Mouse (Mus musculus) E14TG2a.4 (cell line): ENCODE data around the gene Arrb2.

Source experiments
- H3K27me3 ChIP-seq: 2 replicates; pipeline ENCODE4 v1.6.1; 2014; ENCODE audit warnings: low read length, control low read depth; ENCODE audit not compliant: insufficient read depth
- H3K36me3 ChIP-seq: 2 replicates; pipeline ENCODE4 v1.6.1; 2014; ENCODE audit warnings: low read length, control low read depth; ENCODE audit not compliant: insufficient read depth
- H3K4me1 ChIP-seq: replicated peaks from 2 replicates; pipeline ENCODE4 v1.6.1; 2014; ENCODE audit warnings: low read depth, low read length, control low read depth
- H3K4me3 ChIP-seq: replicated peaks from 2 replicates; pipeline ENCODE4 v1.5.1; 2014; ENCODE audit warnings: mild to moderate bottlenecking, low read length
- H3K9me3 ChIP-seq: 2 replicates; pipeline ENCODE4 v1.6.1; 2014; ENCODE audit warnings: low read length, control low read depth
- CTCF ChIP-seq: conservative IDR thresholded peaks from 2 replicates; pipeline ENCODE4 v1.5.1; 2014; ENCODE audit warnings: low read length
- NANOG ChIP-seq: IDR thresholded peaks from 2 replicates; pipeline ENCODE4 v1.6.1; 2014; ENCODE audit warnings: borderline replicate concordance, low read length, mixed read lengths
- POU5F1 ChIP-seq: IDR thresholded peaks from 2 replicates; pipeline ENCODE4 v1.6.1; 2014; ENCODE audit warnings: low read length, borderline replicate concordance

The Arrb2 gene

DNA sequence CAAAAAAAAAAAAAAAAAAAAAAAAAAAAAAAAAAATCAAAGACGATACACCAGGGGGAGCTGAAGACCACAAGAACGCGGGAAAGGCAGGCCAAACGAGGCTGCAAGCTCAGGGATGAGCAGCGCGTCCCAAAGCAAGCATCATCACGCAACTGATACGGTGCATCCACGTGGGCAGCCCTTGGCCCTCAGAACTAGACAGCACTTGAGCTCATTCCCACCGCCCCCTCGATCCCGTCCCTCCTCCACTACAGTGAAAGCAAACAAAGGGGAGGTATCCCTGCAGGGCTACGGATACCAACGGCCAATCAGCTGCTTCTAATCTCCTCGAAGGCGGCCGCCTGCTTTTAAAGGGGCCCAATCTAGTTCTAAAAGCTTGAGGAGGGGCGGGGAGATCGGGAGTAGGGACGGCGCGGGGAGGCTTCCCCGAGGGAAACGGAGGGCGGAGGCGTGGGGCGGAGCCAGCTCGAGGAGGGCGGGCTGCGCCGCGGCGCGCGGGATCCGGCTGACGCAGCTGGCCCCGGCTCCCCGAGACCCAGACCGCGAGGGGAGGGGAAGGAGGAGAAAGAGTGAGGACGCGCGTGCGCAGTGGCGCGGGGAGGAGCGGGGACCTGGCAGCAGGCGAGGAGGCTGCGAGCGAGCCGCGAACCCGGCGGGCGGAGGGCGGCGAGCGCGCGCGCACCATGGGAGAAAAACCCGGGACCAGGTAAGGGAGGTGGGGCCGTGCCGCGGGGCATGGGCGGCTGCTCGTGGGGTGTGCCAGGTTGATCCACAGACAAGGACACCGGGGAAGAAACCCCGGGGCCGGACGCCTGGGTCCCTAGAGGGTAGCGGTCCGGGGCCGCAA is at the start of gene Arrb2:
Gene Arrb2 (plus strand): TSS at position 588 of the 847 bp plus-strand sequence.
- peaks cover 19% of the 10 kb centered on the region for H3K36me3 ChIP-seq
- peaks cover 45% of the 10 kb centered on the region for H3K4me1 ChIP-seq
- no peaks in the 10 kb centered on the region for H3K9me3 ChIP-seq
- TF ChIP-seq POU5F1 (no peak), CTCF (0 out of 2 replicates have a peak, but pooled peaks have one; percentile 3), NANOG (no peak)
- H3K27me3 ChIP-seq = peaks cover 9% of the 10 kb centered on the region
- H3K4me3 ChIP-seq = peak within 1 kb of the TSS; percentile 95

DNA sequence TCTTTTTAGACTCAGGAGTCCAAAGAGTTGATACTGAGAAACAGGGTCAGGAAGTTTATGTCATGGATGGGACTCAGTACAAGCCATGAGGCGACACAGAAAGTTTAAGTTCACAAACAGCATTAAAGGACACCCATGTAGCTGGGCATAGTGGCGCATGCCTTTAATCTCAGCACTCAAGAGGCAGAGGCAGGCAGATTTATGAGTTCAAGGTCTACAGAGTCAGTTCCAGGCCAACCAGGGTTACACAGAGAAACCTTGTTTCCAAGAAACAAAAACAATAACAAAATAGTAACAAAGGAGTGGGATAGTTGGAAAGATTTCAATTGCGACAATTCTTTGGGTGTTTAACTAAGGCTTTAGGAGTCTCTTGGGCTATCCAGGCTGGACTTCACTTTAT is 48.3 kb upstream of the Arrb2 start:
- Histone ChIP-seq H3K27me3 (no peaks in the 10 kb centered on the region), H3K36me3 (peaks cover 45% of the 10 kb centered on the region), H3K9me3 (no peaks in the 10 kb centered on the region), H3K4me1 (peaks cover 16% of the 10 kb centered on the region; the same call in 1 of the 2 replicates), H3K4me3 (no peak overlapping the region)
- TF ChIP-seq POU5F1 = no peak
- TF ChIP-seq NANOG = no peak
- no peak for TF ChIP-seq CTCF

DNA sequence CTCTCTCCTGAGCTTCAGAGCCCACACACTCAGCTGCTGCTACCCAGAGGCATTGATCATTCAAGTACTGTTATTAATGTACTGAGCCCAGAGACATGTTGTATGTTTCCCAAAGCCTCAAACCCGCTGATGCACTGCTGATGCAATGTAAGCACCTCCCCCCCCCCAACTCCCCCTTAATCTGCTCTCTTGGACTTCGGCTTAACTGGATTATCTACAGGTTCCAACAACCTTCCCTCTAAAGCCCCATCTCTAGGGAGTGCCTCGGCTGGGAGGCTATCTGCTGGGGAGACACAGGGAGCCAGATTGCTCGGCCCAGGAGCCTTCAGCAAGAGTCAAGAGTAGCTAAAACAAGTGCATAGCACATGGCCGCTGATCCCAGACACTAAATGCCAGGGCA is 45.0 kb upstream of the Arrb2 start:
- no peak overlapping the region for H3K4me3 ChIP-seq
- no peaks in the 10 kb centered on the region for H3K27me3 ChIP-seq
- peaks cover 69% of the 10 kb centered on the region for H3K36me3 ChIP-seq
- TF ChIP-seq CTCF (no peak), NANOG (no peak), POU5F1 (no peak)
- peaks cover 16% of the 10 kb centered on the region; the same call in 1 of the 2 replicates for H3K4me1 ChIP-seq
- no peaks in the 10 kb centered on the region for H3K9me3 ChIP-seq

DNA sequence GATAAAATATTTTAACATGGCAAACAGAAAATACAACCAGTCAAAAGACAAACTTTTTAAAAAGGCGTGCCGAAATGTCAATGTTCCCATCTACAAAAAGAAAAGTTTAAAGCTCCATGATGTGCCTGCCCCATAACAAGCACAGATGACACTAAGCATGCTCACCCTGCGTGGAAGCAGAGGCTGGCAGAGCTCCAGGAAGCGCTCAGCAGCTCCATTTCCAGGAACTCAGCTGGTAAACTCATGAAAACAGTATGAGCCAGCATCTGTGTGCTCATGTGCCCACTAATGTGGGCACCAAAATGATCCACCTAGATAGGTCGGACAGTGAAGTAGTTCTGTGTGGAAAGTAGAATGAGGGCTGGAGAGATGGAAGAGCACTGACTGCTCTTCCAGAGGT is 43.0 kb upstream of the Arrb2 start:
- peaks cover 19% of the 10 kb centered on the region; the same call in 1 of the 2 replicates for H3K4me1 ChIP-seq
- no peaks in the 10 kb centered on the region for H3K9me3 ChIP-seq
- peaks cover 83% of the 10 kb centered on the region for H3K36me3 ChIP-seq
- TF ChIP-seq POU5F1 (no peak), NANOG (no peak), CTCF (no peak)
- H3K4me3 ChIP-seq = no peak overlapping the region
- H3K27me3 ChIP-seq = no peaks in the 10 kb centered on the region

DNA sequence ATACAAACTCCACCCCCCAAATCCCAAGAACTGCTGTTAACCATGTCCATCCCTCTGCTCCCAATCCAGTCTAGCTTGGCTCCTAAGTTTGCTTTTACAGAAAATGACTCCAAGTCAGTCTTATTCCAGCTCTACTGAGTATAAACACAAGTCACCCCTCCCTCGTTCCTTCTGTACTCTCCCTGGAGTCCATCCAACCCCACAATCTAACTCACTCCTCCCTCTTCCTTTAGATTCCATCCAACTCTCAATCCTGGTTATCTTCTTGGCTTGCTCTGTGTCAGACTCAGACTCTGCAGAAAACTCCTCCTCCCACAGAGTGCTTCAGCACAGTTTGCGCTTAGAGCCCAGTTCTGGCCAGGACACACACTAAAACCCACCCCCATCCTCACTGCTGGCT is 28.8 kb upstream of the Arrb2 start:
- no peaks in the 10 kb centered on the region for H3K27me3 ChIP-seq
- peaks cover 63% of the 10 kb centered on the region for H3K4me1 ChIP-seq
- H3K9me3 ChIP-seq = no peaks in the 10 kb centered on the region
- peaks cover 100% of the 10 kb centered on the region for H3K36me3 ChIP-seq
- H3K4me3 ChIP-seq = no peak overlapping the region
- TF ChIP-seq POU5F1 (no peak), CTCF (no peak), NANOG (no peak)

DNA sequence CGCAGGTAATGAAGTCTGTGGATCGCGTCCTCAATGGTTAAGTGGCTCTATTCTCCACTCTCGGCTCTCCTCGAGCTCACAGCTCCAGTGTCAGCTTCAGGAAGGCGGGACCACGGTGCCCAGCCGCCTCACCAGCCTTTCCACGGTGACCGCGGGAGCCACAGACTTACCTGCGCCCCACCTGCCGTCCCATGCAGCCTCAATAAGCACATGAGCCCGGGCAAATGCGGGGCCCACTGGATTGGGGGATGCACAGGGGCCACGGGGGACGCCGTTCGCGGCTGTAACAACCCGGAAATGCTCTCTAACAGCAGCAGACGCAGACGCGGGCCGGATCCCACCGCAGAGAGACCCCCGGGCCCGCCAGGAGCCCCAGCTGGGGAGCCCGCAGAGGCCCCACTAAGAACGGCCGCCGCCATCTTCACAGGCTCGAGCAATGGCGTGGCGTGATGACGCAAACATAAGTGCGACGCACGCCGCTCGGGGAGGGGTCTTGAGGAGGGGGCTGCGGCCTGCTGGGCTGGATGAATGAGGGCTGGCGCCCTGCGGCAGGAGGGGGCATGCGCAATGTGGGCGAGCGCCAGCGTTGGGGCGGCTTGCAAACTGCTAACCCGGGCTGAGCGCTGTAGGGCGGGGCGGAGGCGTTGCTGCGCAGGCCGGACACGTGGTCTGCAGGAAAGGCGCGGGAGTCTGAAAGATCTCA is 22.7 kb upstream of the Arrb2 start, which contains the start of gene Pelp1:
Gene Pelp1 (minus strand): TSS at position 438 of the 703 bp plus-strand sequence.
- Histone ChIP-seq H3K36me3 (peaks cover 39% of the 10 kb centered on the region), H3K4me3 (peak within 1 kb of the TSS; percentile 99), H3K9me3 (no peaks in the 10 kb centered on the region), H3K27me3 (no peaks in the 10 kb centered on the region), H3K4me1 (peaks cover 58% of the 10 kb centered on the region)
- TF ChIP-seq CTCF = no peak
- no peak for TF ChIP-seq POU5F1
- no peak for TF ChIP-seq NANOG

DNA sequence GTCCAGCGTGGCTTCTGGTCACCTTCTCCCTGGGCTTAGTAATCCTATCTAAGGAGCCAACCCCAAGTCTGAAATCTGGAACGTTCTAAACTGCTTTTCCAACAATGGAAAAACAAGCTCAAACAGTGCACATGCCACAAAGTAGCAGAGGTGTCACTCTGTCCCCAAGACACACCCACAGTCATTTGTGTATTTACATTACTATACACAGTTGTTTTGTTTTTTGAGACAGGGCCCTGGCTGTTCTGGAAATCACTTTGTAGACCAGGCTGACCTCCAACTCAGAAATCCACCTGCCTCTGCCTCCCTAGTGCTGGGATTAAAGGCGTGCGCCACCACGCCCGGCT is 22.2 kb upstream of the Arrb2 start:
- Histone ChIP-seq H3K36me3 (peaks cover 34% of the 10 kb centered on the region), H3K4me3 (peak overlapping the region; percentile 99), H3K4me1 (peaks cover 55% of the 10 kb centered on the region), H3K27me3 (no peaks in the 10 kb centered on the region), H3K9me3 (no peaks in the 10 kb centered on the region)
- no peak for TF ChIP-seq CTCF
- TF ChIP-seq POU5F1 = no peak
- no peak for TF ChIP-seq NANOG

DNA sequence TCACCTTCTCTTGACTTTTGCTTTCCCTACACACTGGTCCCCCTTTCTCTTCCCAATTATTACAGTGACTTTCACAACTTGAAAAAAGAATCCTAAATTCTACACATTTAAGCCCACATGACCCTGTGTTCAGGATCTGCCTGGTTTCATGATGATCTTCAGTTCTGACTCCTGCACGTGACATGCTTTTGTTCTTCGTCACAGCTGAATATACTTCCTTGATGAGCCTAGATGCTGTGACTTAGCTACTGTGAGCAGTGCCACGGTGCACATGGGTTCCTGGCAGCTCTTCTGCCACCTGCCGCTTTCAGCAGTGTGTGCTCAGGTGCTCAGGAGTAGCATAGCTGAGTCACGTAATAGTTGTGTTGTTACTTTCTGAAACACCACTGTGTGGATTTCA is 19.8 kb upstream of the Arrb2 start:
- Histone ChIP-seq H3K4me1 (peaks cover 32% of the 10 kb centered on the region), H3K9me3 (no peaks in the 10 kb centered on the region), H3K36me3 (peaks cover 10% of the 10 kb centered on the region), H3K4me3 (no peak overlapping the region), H3K27me3 (no peaks in the 10 kb centered on the region)
- no peak for TF ChIP-seq NANOG
- no peak for TF ChIP-seq CTCF
- TF ChIP-seq POU5F1 = no peak

DNA sequence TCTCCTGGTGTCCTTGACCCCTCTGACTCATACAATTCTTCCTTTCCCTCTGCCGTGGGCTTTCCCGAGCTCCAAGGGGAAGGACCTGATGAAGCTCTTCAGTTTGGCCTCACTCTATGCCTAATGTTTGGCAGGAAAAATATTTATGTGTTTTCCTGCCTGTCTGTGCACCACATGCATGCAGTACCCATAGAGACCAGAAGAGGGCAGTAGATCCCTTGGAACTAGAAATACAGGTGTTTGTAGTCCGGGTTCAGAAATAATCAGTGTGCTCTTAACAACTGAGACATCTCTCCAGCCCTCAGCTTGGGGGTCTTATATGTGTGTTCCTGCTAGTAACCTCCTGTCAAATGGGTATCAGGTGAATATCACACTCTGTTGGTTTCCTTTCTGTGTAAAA is 18.5 kb upstream of the Arrb2 start:
- H3K4me1 ChIP-seq = peaks cover 18% of the 10 kb centered on the region
- peak; percentile 98 for TF ChIP-seq CTCF
- TF ChIP-seq POU5F1 = no peak
- TF ChIP-seq NANOG = no peak
- no peak overlapping the region for H3K4me3 ChIP-seq
- H3K27me3 ChIP-seq = no peaks in the 10 kb centered on the region
- no peaks in the 10 kb centered on the region for H3K9me3 ChIP-seq
- H3K36me3 ChIP-seq = no peaks in the 10 kb centered on the region
